10 mouse cellular contexts compared by ENCODE assay signal in genomic region chr15:84960692-84961091, GRCm38 (mm10). TPM values are rescaled to one million over a fixed set of nuclear protein-coding genes. Genes with fewer than 3 reads are reported as not detected.
DNase-seq lines count a peak whose midpoint lies in the region; ATAC-seq lines count a peak whose summit lies in the region.
"Had no signal": no experiment of that assay in that cellular context is flagged by ENCODE, and none has a peak within 500 bp of the region (broad histone marks: within the 10 kb centered on the region; RNA-seq: fewer than 3 reads in every experiment).

No protein-coding gene starts in this region.

- ATAC-seq in forebrain, embryonic 16.5 days, result no peak

- no peaks in the 10 kb centered on the region for H3K9me3 ChIP-seq in forebrain, embryonic 16.5 days (ENCODE audit: control insufficient read depth, low read length)

- no peak overlapping the region for H3K4me3 ChIP-seq in forebrain, embryonic 16.5 days (replicated peaks; ENCODE audit: low read length)
- H3K4me3 ChIP-seq in macrophage (ENCODE audit: inconsistent target), result no peak overlapping the region

- peak overlapping the region; percentile 26; the same call in 1 of the 2 replicates for H3K9ac ChIP-seq in forebrain, embryonic 16.5 days (replicated peaks; ENCODE audit: low read depth, low read length)

- H3K4me2 ChIP-seq in forebrain, embryonic 16.5 days (ENCODE audit: low read length), result no peak overlapping the region

- peaks cover 37% of the 10 kb centered on the region for H3K4me1 ChIP-seq in forebrain, embryonic 16.5 days (replicated peaks; ENCODE audit: control insufficient read depth, insufficient read depth, low read length)

- peaks cover 100% of the 10 kb centered on the region for H3K79me2 ChIP-seq in macrophage (ENCODE audit: inconsistent target)

- peak; percentile 25 for DNase-seq in gastrocnemius, postnatal 10 days
- no peak for DNase-seq in gastrocnemius, adult 8-10 months (ENCODE audit: low spot score in 2 of 2)
- DNase-seq in adrenal gland, postnatal 36 days, result peak; percentile 42 to 44
- DNase-seq in lung, postnatal 4 days, result no peak
- no peak for DNase-seq in spleen, postnatal 10 days (ENCODE audit: low spot score in 2 of 2)
- no peak for DNase-seq in spleen, adult 12 weeks (ENCODE audit: low spot score)

- no peak overlapping the region for H3K27ac ChIP-seq in forebrain, embryonic 16.5 days (ENCODE audit: low read length)
- peak overlapping the region; percentile 55; the same call in 1 of the 2 replicates for H3K27ac ChIP-seq in macrophage

- no peaks in the 10 kb centered on the region for H3K27me3 ChIP-seq in forebrain, embryonic 16.5 days (replicated peaks; ENCODE audit: control insufficient read depth, insufficient read depth, low read length)
- H3K27me3 ChIP-seq: CH12.LX had no signal

- WGBS in forebrain, embryonic 16.5 days, result 15% methylated on average over 8 of the region's 8 CpGs
- 78% methylated on average over 8 of the region's 8 CpGs for WGBS in macrophage (ENCODE audit: missing documents)

- H3K36me3 ChIP-seq in forebrain, embryonic 16.5 days (ENCODE audit: control insufficient read depth, insufficient read depth), result no peaks in the 10 kb centered on the region
- H3K36me3 ChIP-seq in macrophage (ENCODE audit: inconsistent target), result peaks cover 39% of the 10 kb centered on the region

RNA-seq across cellular contexts. Expression of gene 5031439G07Rik, which starts 27.7 kb away (rescaled TPM):
- total RNA-seq in gastrocnemius, postnatal 10 days (2021), result 10 to 100 TPM; 23.5 to 27.3 TPM
- 100 to 1,000 TPM; 103 to 132 (median 110) TPM for total RNA-seq in gastrocnemius, adult 8-10 months (2022)
- 10 to 100 TPM; 33.3 to 34.0 TPM for total RNA-seq in adrenal gland, postnatal 36 days (2021)
- 24.2 and 24.8 TPM in 2 replicates for polyA plus RNA-seq in forebrain, embryonic 16.5 days (2015; fragmentation: Nextera tagmentation; extraction: Ambion mirVana)
- 100 to 1,000 TPM in 6 of 26 experiments, 10 to 100 TPM in 20; 15.1 to 153 (median 46.5) TPM for total RNA-seq in macrophage (2018; cell fraction: chromatin; rRNA removed)
- total RNA-seq in macrophage (2018; cell fraction: cytosol; rRNA removed), result 100 to 1,000 TPM in 21 of 26 experiments, 10 to 100 TPM in 5; 87.5 to 220 (median 133) TPM
- 100 to 1,000 TPM in 10 of 26 experiments, 10 to 100 TPM in 16; 43.1 to 161 (median 92.0) TPM for total RNA-seq in macrophage (2018; cell fraction: nucleus; rRNA removed)
- polyA plus RNA-seq in macrophage (2018), result 96.5 to 136 TPM (median 117 TPM) in 3 replicates

RNA-seq across cellular contexts. Expression of gene Nup50, which starts 37.5 kb away (rescaled TPM):
- 10 to 100 TPM; 14.5 to 17.9 TPM for total RNA-seq in gastrocnemius, postnatal 10 days (2021)
- total RNA-seq in gastrocnemius, adult 8-10 months (2022), result 10 to 100 TPM; 11.0 to 15.4 (median 14.2) TPM
- total RNA-seq in adrenal gland, postnatal 36 days (2021), result 10 to 100 TPM; 39.9 to 41.1 TPM
- 30.1 and 34.3 TPM in 2 replicates for polyA plus RNA-seq in forebrain, embryonic 16.5 days (2015; fragmentation: Nextera tagmentation; extraction: Ambion mirVana)
- 10 to 100 TPM; 11.9 to 35.7 (median 20.8) TPM for total RNA-seq in macrophage (2018; cell fraction: chromatin; rRNA removed)
- 10 to 100 TPM; 32.5 to 64.4 (median 49.7) TPM for total RNA-seq in macrophage (2018; cell fraction: cytosol; rRNA removed)
- 10 to 100 TPM; 15.0 to 45.8 (median 31.4) TPM for total RNA-seq in macrophage (2018; cell fraction: nucleus; rRNA removed)
- 36.1 to 79.2 TPM (median 38.4 TPM) in 3 replicates for polyA plus RNA-seq in macrophage (2018)

RNA-seq across cellular contexts. Expression of gene Gm29666, which starts 40.9 kb away (rescaled TPM):
- under 1 TPM; 0.14 to 0.32 TPM for total RNA-seq in gastrocnemius, postnatal 10 days (2021)
- total RNA-seq in gastrocnemius, adult 8-10 months (2022), result under 1 TPM; 0.19 to 0.27 (median 0.24) TPM
- total RNA-seq in adrenal gland, postnatal 36 days (2021), result under 1 TPM; 0.07 to 0.13 TPM
- 0.48 and 1.1 TPM in 2 replicates for polyA plus RNA-seq in forebrain, embryonic 16.5 days (2015; fragmentation: Nextera tagmentation; extraction: Ambion mirVana)
- 1 to 10 TPM in 17 of 26 experiments, under 1 TPM in 9; 0.13 to 4.5 (median 1.5) TPM for total RNA-seq in macrophage (2018; cell fraction: chromatin; rRNA removed)
- total RNA-seq in macrophage (2018; cell fraction: cytosol; rRNA removed), result under 1 TPM in 25 of 26 experiments, not detected in 1; 0.03 to 0.29 (median 0.09) TPM
- total RNA-seq in macrophage (2018; cell fraction: nucleus; rRNA removed), result 1 to 10 TPM in 16 of 26 experiments, under 1 TPM in 10; 0.23 to 3.9 (median 1.4) TPM
- 0.15 to 0.34 TPM (median 0.26 TPM) in 3 replicates for polyA plus RNA-seq in macrophage (2018)

RNA-seq across cellular contexts. Expression of gene Upk3a, which starts 56.2 kb away (rescaled TPM):
- not detected for total RNA-seq in gastrocnemius, postnatal 10 days (2021)
- total RNA-seq in gastrocnemius, adult 8-10 months (2022), result not detected
- not detected for total RNA-seq in adrenal gland, postnatal 36 days (2021)
- 0.83 and 1.1 TPM in 2 replicates for polyA plus RNA-seq in forebrain, embryonic 16.5 days (2015; fragmentation: Nextera tagmentation; extraction: Ambion mirVana)
- not detected for total RNA-seq in macrophage (2018; cell fraction: chromatin; rRNA removed)
- not detected for total RNA-seq in macrophage (2018; cell fraction: cytosol; rRNA removed)
- total RNA-seq in macrophage (2018; cell fraction: nucleus; rRNA removed), result not detected
- not detected in 3 replicates for polyA plus RNA-seq in macrophage (2018)
- total RNA-seq: CH12.LX; common myeloid progenitor, adult 5-6 weeks had no signal

Comparison
In these comparisons a context has a peak if more than half of its experiments do, and no peak if none do; other contexts are left out.
1. DNase-seq: peak in gastrocnemius, postnatal 10 days (single experiment) and adrenal gland, postnatal 36 days (2 of 2); none in gastrocnemius, adult 8-10 months (0 of 2), lung, postnatal 4 days (0 of 2), spleen, postnatal 10 days (0 of 2) and spleen, adult 12 weeks (single experiment).